ENCODE assay signal across 16 mouse cellular contexts in genomic region chr12:26227557-26228020, GRCm38 (mm10).
DNase-seq lines count a peak whose midpoint lies in the region; ATAC-seq lines count a peak whose summit lies in the region.
"Had no signal": no experiment of that assay in that cellular context is flagged by ENCODE, and none has a peak within 500 bp of the region (broad histone marks: within the 10 kb centered on the region; RNA-seq: fewer than 3 reads in every experiment).

No protein-coding gene starts in this region.

- H3K36me3 ChIP-seq in hindbrain, embryonic 12.5 days, result no peaks in the 10 kb centered on the region
- H3K36me3 ChIP-seq: embryonic facial prominence, embryonic 10.5 days; kidney, embryonic 15.5 days; limb, embryonic 15.5 days had no signal

- peak; percentile 81 for ATAC-seq in hindbrain, embryonic 12.5 days (ENCODE audit: low FRiP score)

- H3K27ac ChIP-seq in hindbrain, embryonic 12.5 days, result peak overlapping the region; percentile 55
- H3K27ac ChIP-seq: embryonic facial prominence, embryonic 10.5 days; kidney, embryonic 15.5 days; limb, embryonic 15.5 days had no signal

- H3K9me3 ChIP-seq in hindbrain, embryonic 12.5 days (replicated peaks), result no peaks in the 10 kb centered on the region
- H3K9me3 ChIP-seq: embryonic facial prominence, embryonic 10.5 days; kidney, embryonic 15.5 days; limb, embryonic 15.5 days; megakaryocyte, embryonic 14.5 days had no signal

- H3K4me1 ChIP-seq in hindbrain, embryonic 12.5 days, result no peaks in the 10 kb centered on the region
- H3K4me1 ChIP-seq: embryonic facial prominence, embryonic 10.5 days; kidney, embryonic 15.5 days; limb, embryonic 15.5 days; megakaryocyte, embryonic 14.5 days had no signal

- H3K27me3 ChIP-seq in hindbrain, embryonic 12.5 days, result no peaks in the 10 kb centered on the region; the same call in 1 of the 2 replicates
- H3K27me3 ChIP-seq: kidney, embryonic 15.5 days; limb, embryonic 15.5 days; megakaryocyte, embryonic 14.5 days had no signal

- 73% methylated on average over 15 of the region's 15 CpGs for WGBS in hindbrain, embryonic 12.5 days

- intact Hi-C loops in left cerebral cortex, postnatal 36 days (cut with DNase I), result loop anchor here (5.0 kb wide), 2 partner anchors 135 to 365 kb away; no protein-coding TSS in a partner anchor

- H3K4me2 ChIP-seq in hindbrain, embryonic 12.5 days (replicated peaks), result no peak overlapping the region
- H3K4me2 ChIP-seq: kidney, embryonic 15.5 days; limb, embryonic 15.5 days; lung, embryonic 14.5 days had no signal

- no peak overlapping the region for H3K4me3 ChIP-seq in hindbrain, embryonic 12.5 days
- H3K4me3 ChIP-seq: embryonic facial prominence, embryonic 10.5 days; kidney, embryonic 15.5 days; limb, embryonic 15.5 days; megakaryocyte, embryonic 14.5 days had no signal

- no peak overlapping the region for H3K9ac ChIP-seq in hindbrain, embryonic 12.5 days
- H3K9ac ChIP-seq: kidney, embryonic 15.5 days; limb, embryonic 15.5 days; lung, embryonic 14.5 days had no signal

- peak; percentile 71 for DNase-seq in retina, postnatal 1 day
- DNase-seq in retina, embryonic 14.5 days (ENCODE audit: low spot score), result no peak
- peak; percentile 38 to 44 for DNase-seq in left cerebral cortex, postnatal 36 days (ENCODE audit: low spot score in 2 of 2)
- DNase-seq in right cerebral cortex, postnatal 4 days, result peak; percentile 41
- no peak for DNase-seq in yolk sac, embryonic 10.5 days (ENCODE audit: low spot score)
- DNase-seq in cerebellum, adult 8-10 months, result no peak
- DNase-seq in gastrocnemius, postnatal 10 days, result no peak
- DNase-seq: cerebellum, adult 9-11 months; heart, adult 18-20 months; heart, postnatal 36 days; lung, embryonic 14.5 days had no signal

Comparison
In these comparisons a context has a peak if more than half of its experiments do, and no peak if none do; other contexts are left out.
1. DNase-seq: peak in retina, postnatal 1 day (single experiment), left cerebral cortex, postnatal 36 days (2 of 2) and right cerebral cortex, postnatal 4 days (single experiment); none in retina, embryonic 14.5 days (single experiment), yolk sac, embryonic 10.5 days (single experiment), cerebellum, adult 8-10 months (single experiment) and gastrocnemius, postnatal 10 days (single experiment).